Mouse (Mus musculus) intestine, postnatal 0 days (tissue): ENCODE measurements around the gene Spag16. TPM values are rescaled to one million over a fixed set of nuclear protein-coding genes. Genes with fewer than 3 reads are reported as not detected.

Experiments
- ATAC-seq: fragments of 200-750 bp; cut with Nextera tagmentation; 2 replicates; pipeline ENCODE4 v1.8.0; 2017; ENCODE audit warnings: mild to moderate bottlenecking, moderate TSS enrichment, moderate library complexity
- H3K27ac ChIP-seq: fragments of 300-500 bp; sonication (generic); 2 replicates; pipeline ENCODE4 v1.5.1; 2014; ENCODE audit warnings: mild to moderate bottlenecking, low read depth, low read length, moderate library complexity
- H3K27me3 ChIP-seq: fragments of 300-500 bp; sonication (generic); replicated peaks from 2 replicates; pipeline ENCODE4 v1.6.1; 2014; ENCODE audit warnings: low read length, mixed read lengths; ENCODE audit not compliant: control insufficient read depth, insufficient read depth
- H3K36me3 ChIP-seq: fragments of 300-500 bp; sonication (generic); 2 replicates; pipeline ENCODE4 v1.6.1; 2014; ENCODE audit warnings: mild to moderate bottlenecking, moderate library complexity; ENCODE audit not compliant: control insufficient read depth, insufficient read depth
- H3K4me1 ChIP-seq: fragments of 300-500 bp; sonication (generic); replicated peaks from 2 replicates; pipeline ENCODE4 v1.6.1; 2014; ENCODE audit warnings: antibody characterized with exemption, low read length, mixed read lengths; ENCODE audit not compliant: control insufficient read depth, insufficient read depth
- H3K4me2 ChIP-seq: fragments of 300-500 bp; sonication (generic); replicated peaks from 2 replicates; pipeline ENCODE4 v1.6.1; 2014; ENCODE audit warnings: low read depth, mild to moderate bottlenecking, moderate library complexity
- H3K4me3 ChIP-seq: fragments of 300-500 bp; sonication (generic); 2 replicates; pipeline ENCODE4 v1.5.1; 2014; ENCODE audit warnings: low read depth, low read length
- H3K9ac ChIP-seq: fragments of 300-500 bp; sonication (generic); 2 replicates; pipeline ENCODE4 v1.6.1; 2014; ENCODE audit warnings: mild to moderate bottlenecking, low read depth, low read length
- H3K9me3 ChIP-seq: fragments of 300-500 bp; sonication (generic); 2 replicates; pipeline ENCODE4 v1.6.1; 2016; ENCODE audit warnings: mixed run types; ENCODE audit not compliant: control insufficient read depth
- CTCF ChIP-seq: sonication (generic); IDR thresholded peaks from 2 replicates; pipeline ENCODE4 v1.5.1; 2016; ENCODE audit warnings: low read depth, mild to moderate bottlenecking, control low read depth, antibody characterized with exemption, moderate library complexity
- WGBS: fragments of 180-500 bp; shearing (Covaris S2); extraction: QIAGEN DNeasy Blood & Tissue Kit; methylation state at CpG from one replicate; pipeline ENCODE4 v1.1.7; 2014; 5-methylcytosine and 5-hydroxymethylcytosine counted together
- polyA plus RNA-seq: library from polyadenylated mRNA; unstranded; fragments of >200 nt; fragmentation: Nextera tagmentation; extraction: Ambion mirVana; gene quantifications from 2 replicates; pipeline ENCODE4 v1.2.1, GENCODE M21; 2015

Gene Spag16
- 0.04 and 0.08 TPM in 2 replicates for polyA plus RNA-seq

DNA sequence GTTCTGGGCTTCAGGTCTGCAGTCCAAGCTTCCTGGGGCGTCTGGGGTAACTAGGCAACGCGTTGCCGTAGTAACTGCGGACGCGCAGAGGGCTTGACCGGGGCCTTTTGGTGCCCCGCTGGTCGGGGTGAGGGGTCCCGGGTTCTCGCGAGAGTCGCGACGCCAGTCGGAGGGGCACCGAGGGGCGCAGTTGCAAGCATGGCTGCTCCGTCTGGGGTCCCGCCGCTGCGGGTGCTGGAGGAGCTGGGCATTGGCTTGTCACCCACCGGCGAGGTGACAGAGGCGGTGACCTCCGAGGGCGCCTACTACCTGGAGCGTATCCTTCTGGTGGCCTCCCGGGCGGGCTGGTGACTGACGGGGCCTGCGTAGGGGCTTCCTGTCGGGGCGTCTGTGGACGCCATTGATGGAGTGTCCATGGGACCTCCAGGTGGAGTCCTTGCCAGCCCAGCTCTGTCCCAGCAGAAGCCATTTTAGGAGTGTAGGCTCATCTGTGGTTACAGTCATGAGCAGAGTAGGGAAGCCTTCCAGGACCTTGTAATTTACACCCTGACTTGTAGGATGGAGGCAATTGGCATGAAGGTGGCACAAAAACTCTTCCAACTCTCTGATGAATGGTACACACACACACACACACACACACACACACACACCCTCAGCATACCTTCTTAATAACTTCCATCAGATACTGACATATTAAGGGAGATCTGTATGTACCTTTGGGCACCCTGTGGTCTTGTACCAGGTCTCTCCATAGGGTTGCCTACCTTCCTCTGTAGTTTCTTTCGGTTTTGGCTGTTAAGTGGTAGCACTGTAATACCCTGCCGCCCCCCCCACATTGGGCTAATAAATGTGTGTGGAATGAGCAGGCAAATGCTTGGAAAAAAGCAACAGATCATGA lies at the start of gene Spag16:
Gene Spag16 (plus strand): TSS at position 165 of the 898 bp plus-strand sequence.
- WGBS = 10% methylated on average over 38 of the region's 38 CpGs
- Histone ChIP-seq H3K36me3 (no peaks in the 10 kb centered on the region), H3K4me2 (peak within 1 kb of the TSS; percentile 71), H3K27ac (no peak within 1 kb of the TSS), H3K27me3 (no peaks in the 10 kb centered on the region), H3K9me3 (no peaks in the 10 kb centered on the region), H3K9ac (no peak within 1 kb of the TSS), H3K4me1 (no peaks in the 10 kb centered on the region), H3K4me3 (peak within 1 kb of the TSS; percentile 36)
- peak; percentile 28; the same call in 1 of the 2 replicates for ATAC-seq
- no peak for TF ChIP-seq CTCF

DNA sequence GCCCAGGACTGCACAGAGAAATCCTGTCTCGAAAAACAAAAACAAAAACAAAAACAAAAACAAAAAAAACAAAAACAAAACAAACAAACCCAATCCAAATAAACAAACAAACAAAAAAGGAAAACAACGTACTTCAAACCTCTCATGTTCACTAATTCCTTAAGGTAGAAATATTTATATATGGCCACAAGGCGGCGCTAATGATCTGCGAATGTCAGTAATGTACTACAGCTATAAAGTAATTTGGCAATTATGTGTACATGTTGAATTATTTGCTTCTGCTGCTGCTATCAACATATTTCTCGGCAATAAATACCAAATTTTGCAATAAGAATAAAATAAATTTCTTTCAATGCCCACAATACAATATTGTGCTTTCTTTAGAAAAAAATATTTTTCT lies 41.6 kb upstream of the Spag16 start:
- no peak overlapping the region for H3K27ac ChIP-seq
- H3K4me1 ChIP-seq = no peaks in the 10 kb centered on the region
- no peak overlapping the region for H3K9ac ChIP-seq
- no peaks in the 10 kb centered on the region for H3K36me3 ChIP-seq
- no peak overlapping the region for H3K4me2 ChIP-seq
- 6% methylated on average over 6 of the region's 6 CpGs for WGBS
- H3K4me3 ChIP-seq = no peak overlapping the region
- H3K27me3 ChIP-seq = no peaks in the 10 kb centered on the region
- ATAC-seq = no peak
- H3K9me3 ChIP-seq = no peaks in the 10 kb centered on the region
- peak; percentile 79 for TF ChIP-seq CTCF

DNA sequence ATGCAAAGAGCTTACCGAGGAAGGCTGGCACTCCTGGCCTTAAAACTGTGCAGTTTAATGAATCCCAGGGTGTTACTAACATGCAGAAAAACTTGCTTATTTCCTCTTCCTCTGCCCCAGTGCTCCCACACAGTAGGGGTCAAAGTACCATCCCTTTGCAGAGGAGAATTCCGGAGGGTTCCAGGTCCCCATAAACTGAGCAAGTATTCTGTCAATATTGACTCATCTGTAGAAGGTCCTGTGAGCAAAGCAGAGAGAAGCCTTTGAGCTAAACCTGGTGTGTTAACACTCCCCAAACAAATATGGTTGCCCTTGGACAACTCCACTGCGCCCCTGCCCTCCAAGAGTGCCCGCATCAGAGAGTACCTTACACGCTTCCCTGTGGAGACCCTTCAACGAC lies 40.1 kb upstream of the Spag16 start:
- no peak for TF ChIP-seq CTCF
- Histone ChIP-seq H3K27ac (no peak overlapping the region), H3K9ac (no peak overlapping the region), H3K4me2 (peak overlapping the region; percentile 32; the same call in 1 of the 2 replicates), H3K9me3 (no peaks in the 10 kb centered on the region), H3K36me3 (no peaks in the 10 kb centered on the region), H3K27me3 (no peaks in the 10 kb centered on the region), H3K4me1 (no peaks in the 10 kb centered on the region), H3K4me3 (no peak overlapping the region)
- peak; percentile 88 for ATAC-seq
- WGBS = 28% methylated on average over 6 of the region's 6 CpGs

DNA sequence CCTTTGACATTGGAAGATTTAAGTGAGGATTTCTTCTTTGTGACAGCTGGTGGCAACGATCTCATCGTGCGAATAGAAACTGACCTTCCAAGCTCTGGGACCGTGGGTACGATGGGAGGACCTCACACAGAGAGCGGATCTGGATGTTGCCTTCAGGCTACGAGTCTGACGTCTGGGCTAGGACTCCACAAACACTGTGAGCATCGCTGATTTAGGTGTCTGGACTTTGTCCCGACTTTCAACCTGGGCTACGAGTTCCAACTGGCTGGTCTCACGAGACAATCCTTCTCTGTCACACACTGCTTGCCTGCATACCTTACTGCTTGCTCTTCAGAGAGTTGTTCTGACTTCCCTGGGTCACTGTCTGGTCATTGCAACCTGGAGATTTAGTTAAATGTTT lies 39.4 kb upstream of the Spag16 start:
- no peaks in the 10 kb centered on the region for H3K4me1 ChIP-seq
- H3K27ac ChIP-seq = no peak overlapping the region
- ATAC-seq = peak; percentile 21
- H3K36me3 ChIP-seq = no peaks in the 10 kb centered on the region
- no peaks in the 10 kb centered on the region for H3K9me3 ChIP-seq
- no peak for TF ChIP-seq CTCF
- 55% methylated on average over 12 of the region's 12 CpGs for WGBS
- no peak overlapping the region for H3K4me3 ChIP-seq
- no peaks in the 10 kb centered on the region for H3K27me3 ChIP-seq
- 0 out of 2 replicates have a peak overlapping the region, but pooled peaks have one; percentile 32 for H3K4me2 ChIP-seq
- H3K9ac ChIP-seq = no peak overlapping the region

DNA sequence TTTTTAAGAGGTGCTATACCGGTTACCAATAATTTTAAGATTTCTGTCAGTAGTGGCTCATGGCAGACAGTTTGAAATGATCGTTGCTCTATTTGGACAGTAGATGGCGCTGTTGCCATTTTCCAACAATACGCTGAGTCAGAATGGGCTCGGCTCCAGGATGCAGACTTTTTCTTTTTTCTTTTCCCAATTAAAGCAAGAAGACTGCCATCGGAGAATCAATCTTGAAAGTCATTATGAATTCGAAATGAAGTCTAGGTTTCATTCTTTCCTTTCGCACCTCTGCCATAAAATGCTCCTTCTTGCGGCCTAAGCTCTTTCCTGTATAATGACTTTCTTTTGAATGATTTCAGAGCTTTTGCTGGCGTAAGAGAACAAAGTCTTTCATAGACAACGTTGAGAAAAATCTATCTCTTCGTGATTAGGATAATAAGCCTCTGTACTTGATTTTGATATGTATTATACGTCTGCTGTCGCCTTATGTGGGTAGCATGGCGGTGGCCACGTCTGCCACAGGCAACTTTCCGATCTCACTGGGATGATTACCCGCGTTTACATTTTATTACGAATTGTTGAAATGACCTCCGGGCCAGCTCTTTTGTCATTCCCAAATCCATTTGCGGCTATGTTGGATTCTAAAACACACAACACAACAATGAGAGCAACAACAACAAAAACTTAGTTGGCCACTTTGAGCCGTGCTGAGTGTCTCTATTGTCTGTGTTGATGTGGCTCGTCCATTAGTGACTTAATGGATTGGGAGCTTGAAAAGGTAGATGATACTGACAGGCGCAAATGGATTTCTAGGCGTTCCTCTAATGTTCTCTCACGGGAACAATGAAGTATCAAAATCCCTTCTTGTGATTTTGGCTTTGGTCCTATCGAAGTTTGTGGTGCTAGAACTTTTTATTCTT lies 36.2 kb upstream of the Spag16 start:
- WGBS = 43% methylated on average over 28 of the region's 28 CpGs
- Histone ChIP-seq H3K27ac (no peak overlapping the region), H3K4me1 (no peaks in the 10 kb centered on the region), H3K27me3 (no peaks in the 10 kb centered on the region), H3K4me3 (peak overlapping the region; percentile 23), H3K4me2 (peak overlapping the region; percentile 51), H3K36me3 (no peaks in the 10 kb centered on the region), H3K9me3 (no peaks in the 10 kb centered on the region), H3K9ac (no peak overlapping the region)
- ATAC-seq = no peak
- TF ChIP-seq CTCF = peak; percentile 89
